Mouse (Mus musculus) left cerebral cortex, postnatal 14 days (tissue): ENCODE data around the gene Ywhag. TPM values are rescaled to one million over a fixed set of nuclear protein-coding genes. Genes with fewer than 3 reads are reported as not detected.

ENCODE experiments used
- DNase-seq, 2 experiments: peaks; one replicate each; pipeline ENCODE4 v3.0.0; 2021 to 2022; ENCODE audit warnings: low spot score in 2 of 2, mixed read lengths in 1 of 2
- intact Hi-C: fragments of 180-260 bp; cut with DNase I; formaldehyde crosslinking; loops from one replicate; pipeline ENCODE4 v1.15.1; 2025
- total RNA-seq, 2 experiments: library from RNA; stranded (reverse); gene quantifications; 2 replicates each; pipeline ENCODE4 v1.2.3; 2021

Ywhag gene
- total RNA-seq, 2 experiments from 2014 or later, result 1,469 to 1,528 TPM

- intact Hi-C loops, result loop anchor here (2.0 kb wide), 1 partner anchor 23 kb away; the partner anchor contains the start of gene Ywhag
- DNase-seq, result peak; percentile 93 to 97
Measured at GRCm38 (mm10) chr5:135957207-135957974, 23.0 kb upstream of the Ywhag start.

GRCm38 (mm10) chr5:135956300-135957206, 22.1 kb upstream of the Ywhag start:
- DNase-seq, result no peak
- intact Hi-C loops, result loop anchor here (2.0 kb wide), 1 partner anchor 22 kb away; the partner anchor contains the start of gene Ywhag

GRCm38 (mm10) chr5:135952830-135953229, 18.4 kb upstream of the Ywhag start:
- intact Hi-C loops, result no loop called here
- DNase-seq, result no peak

- intact Hi-C loops, result no loop called here
Measured at GRCm38 (mm10) chr5:135951660-135952059, 17.2 kb upstream of the Ywhag start.

GRCm38 (mm10) chr5:135950710-135951412, 16.4 kb upstream of the Ywhag start:
- intact Hi-C loops, result no loop called here
- DNase-seq, result no peak

More at GRCm38 (mm10) chr5:135951660-135952059, 17.2 kb upstream of the Ywhag start:
- no peak for DNase-seq

- no peak for DNase-seq
- intact Hi-C loops, result no loop called here
Measured at GRCm38 (mm10) chr5:135946621-135947020, 12.2 kb upstream of the Ywhag start.

- intact Hi-C loops, result no loop called here
- DNase-seq, result no peak
Measured at GRCm38 (mm10) chr5:135945916-135946408, 11.5 kb upstream of the Ywhag start.

- intact Hi-C loops, result no loop called here
- no peak for DNase-seq
Measured at GRCm38 (mm10) chr5:135942710-135943109, 8.3 kb upstream of the Ywhag start.

- intact Hi-C loops, result no loop called here
- DNase-seq, result no peak
Measured at GRCm38 (mm10) chr5:135940587-135940986, 6.2 kb upstream of the Ywhag start.

- no peak for DNase-seq
- intact Hi-C loops, result loop anchor here (2.0 kb wide), 2 partner anchors 21 to 31 kb away; no protein-coding TSS in a partner anchor
Measured at GRCm38 (mm10) chr5:135935641-135936190, 1.3 kb upstream of the Ywhag start.

- intact Hi-C loops, result loop anchor here (2.0 kb wide), 2 partner anchors 22 to 30 kb away; no protein-coding TSS in a partner anchor
- DNase-seq, result no peak
Measured at GRCm38 (mm10) chr5:135935176-135935523, 734 bp upstream of the Ywhag start.

- peak; percentile 81 to 84 for DNase-seq
- intact Hi-C loops, result loop anchor here (2.0 kb wide), 3 partner anchors 23 to 29 kb away; no protein-coding TSS in a partner anchor
Measured at GRCm38 (mm10) chr5:135933900-135934441, 445 bp downstream of the Ywhag start.

- no peak for DNase-seq
Measured at GRCm38 (mm10) chr5:135933222-135933899, 1.1 kb downstream of the Ywhag start.

GRCm38 (mm10) chr5:135932359-135932758, 2.1 kb downstream of the Ywhag start:
- peak in 1 of 2 experiments; percentile 64 for DNase-seq
- intact Hi-C loops, result loop anchor here (2.0 kb wide), 1 partner anchor 30 kb away; no protein-coding TSS in a partner anchor

More at GRCm38 (mm10) chr5:135933222-135933899, 1.1 kb downstream of the Ywhag start:
- intact Hi-C loops, result loop anchor here (2.0 kb wide), 1 partner anchor 29 kb away; no protein-coding TSS in a partner anchor

- intact Hi-C loops, result no loop called here
- peak; percentile 56 to 60 for DNase-seq
Measured at GRCm38 (mm10) chr5:135931526-135931925, 2.9 kb downstream of the Ywhag start.

- no peak for DNase-seq
- intact Hi-C loops, result no loop called here
Measured at GRCm38 (mm10) chr5:135929685-135930424, 4.6 kb downstream of the Ywhag start.

GRCm38 (mm10) chr5:135923901-135924300, 10.5 kb downstream of the Ywhag start:
- no peak for DNase-seq
- intact Hi-C loops, result no loop called here
